Mouse (Mus musculus) right cerebral cortex, postnatal 25 days (tissue): ENCODE measurements at regions not wholly inside any gene's neighbourhood (a gene's known extent, or its start where the extent isn't known, plus 50 kb on each side); places are given as distances from the start of the nearest gene placed in this dataset.

ENCODE experiments used
- DNase-seq: peaks from one replicate; pipeline ENCODE4 v3.0.0; 2022

- no peak for DNase-seq
These were observed 58.8 kb downstream of the 1700009N14Rik start for GRCm38 (mm10) chr4:39508866-39509265.

- DNase-seq: no peak
These were observed 77.4 kb downstream of the 1700009N14Rik start for GRCm38 (mm10) chr4:39527492-39527891.

- no peak for DNase-seq
These were observed 78.6 kb downstream of the 1700009N14Rik start for GRCm38 (mm10) chr4:39528661-39529060.

- no peak for DNase-seq
These were observed 106.1 kb downstream of the 1700009N14Rik start for GRCm38 (mm10) chr4:39556101-39556763.

GRCm38 (mm10) chr4:39597426-39597825 is 147.3 kb downstream of the 1700009N14Rik start:
- DNase-seq: no peak

GRCm38 (mm10) chr4:39605046-39605445 is 155.0 kb downstream of the 1700009N14Rik start:
- no peak for DNase-seq

GRCm38 (mm10) chr4:39644136-39644535 is 194.0 kb downstream of the 1700009N14Rik start:
- no peak for DNase-seq

GRCm38 (mm10) chr4:39644849-39645248 is 194.8 kb downstream of the 1700009N14Rik start:
- DNase-seq: no peak

GRCm38 (mm10) chr4:39660538-39660937 is 210.4 kb downstream of the 1700009N14Rik start:
- no peak for DNase-seq

GRCm38 (mm10) chr4:39672609-39673008 is 222.5 kb downstream of the 1700009N14Rik start:
- DNase-seq: no peak

GRCm38 (mm10) chr4:39695236-39695635 is 245.1 kb downstream of the 1700009N14Rik start:
- no peak for DNase-seq

- peak; percentile 59 for DNase-seq
These were observed 247.5 kb downstream of the 1700009N14Rik start for GRCm38 (mm10) chr4:39697565-39697964.

GRCm38 (mm10) chr4:39699347-39699746 is 249.3 kb downstream of the 1700009N14Rik start:
- no peak for DNase-seq

GRCm38 (mm10) chr4:39717477-39717876 is 267.4 kb downstream of the 1700009N14Rik start:
- DNase-seq: no peak

- no peak for DNase-seq
These were observed 268.6 kb downstream of the 1700009N14Rik start for GRCm38 (mm10) chr4:39718691-39719090.

GRCm38 (mm10) chr4:39719951-39720350 is 269.9 kb downstream of the 1700009N14Rik start:
- DNase-seq: no peak

GRCm38 (mm10) chr4:39721524-39721923 is 271.4 kb downstream of the 1700009N14Rik start:
- DNase-seq: no peak

- DNase-seq: no peak
These were observed 315.5 kb downstream of the 1700009N14Rik start for GRCm38 (mm10) chr4:39765586-39765985.

- DNase-seq: no peak
These were observed 341.0 kb downstream of the 1700009N14Rik start for GRCm38 (mm10) chr4:39791096-39791495.

GRCm38 (mm10) chr4:39809950-39810349 is 332.9 kb upstream of the Aco1 start:
- DNase-seq: no peak

GRCm38 (mm10) chr4:39812766-39813165 is 330.1 kb upstream of the Aco1 start:
- DNase-seq: no peak

- no peak for DNase-seq
These were observed 327.3 kb upstream of the Aco1 start for GRCm38 (mm10) chr4:39815620-39816019.

GRCm38 (mm10) chr4:39817675-39818074 is 325.2 kb upstream of the Aco1 start:
- DNase-seq: no peak

- no peak for DNase-seq
These were observed 309.2 kb upstream of the Aco1 start for GRCm38 (mm10) chr4:39833634-39834033.
